Mouse (Mus musculus): ENCODE data around the gene Cacna1h. TPM values are rescaled to one million over a fixed set of nuclear protein-coding genes. Genes with fewer than 3 reads are reported as not detected.

The Cacna1h gene
- total RNA-seq, 2 experiments from 2014 or later = 107 to 127 TPM

- no peak for DNase-seq
Observed at GRCm38 (mm10) chr17:25407352-25407751, 26.2 kb downstream of the Cacna1h start.

- peak; percentile 67 for DNase-seq
Observed at GRCm38 (mm10) chr17:25406011-25406441, 27.6 kb downstream of the Cacna1h start.

GRCm38 (mm10) chr17:25405224-25405895 lies 28.2 kb downstream of the Cacna1h start:
- DNase-seq = no peak

GRCm38 (mm10) chr17:25404190-25404589 lies 29.4 kb downstream of the Cacna1h start:
- DNase-seq = no peak

GRCm38 (mm10) chr17:25402224-25402623 lies 31.4 kb downstream of the Cacna1h start:
- no peak for DNase-seq

GRCm38 (mm10) chr17:25401491-25401890 lies 32.1 kb downstream of the Cacna1h start:
- DNase-seq = no peak

- DNase-seq = no peak
Observed at GRCm38 (mm10) chr17:25400443-25400842, 33.1 kb downstream of the Cacna1h start.

- no peak for DNase-seq
Observed at GRCm38 (mm10) chr17:25398520-25398838, 35.1 kb downstream of the Cacna1h start.

- DNase-seq = peak; percentile 72 to 81
Observed at GRCm38 (mm10) chr17:25397804-25398519, 35.6 kb downstream of the Cacna1h start.

GRCm38 (mm10) chr17:25394526-25394925 lies 39.1 kb downstream of the Cacna1h start:
- no peak for DNase-seq

- no peak for DNase-seq
Observed at GRCm38 (mm10) chr17:25374011-25374410, 59.6 kb downstream of the Cacna1h start.

GRCm38 (mm10) chr17:25372491-25372890 lies 61.1 kb downstream of the Cacna1h start:
- no peak for DNase-seq

GRCm38 (mm10) chr17:25368973-25369372 lies 64.6 kb downstream of the Cacna1h start, which contains the start of gene Tpsg1:
Gene Tpsg1, plus strand, starts transcription at chr17:25369273.
- no peak for DNase-seq

- no peak for DNase-seq
Observed at GRCm38 (mm10) chr17:25366005-25366404, 67.6 kb downstream of the Cacna1h start, which contains the start of gene Tpsb2. Gene Tpsb2, plus strand, starts transcription at chr17:25366305.

GRCm38 (mm10) chr17:25363726-25364125 lies 69.9 kb downstream of the Cacna1h start:
- DNase-seq = peak in 1 of 2 experiments; percentile 53

- DNase-seq = no peak
Observed at GRCm38 (mm10) chr17:25361291-25361690, 72.3 kb downstream of the Cacna1h start.

- DNase-seq = no peak
Observed at GRCm38 (mm10) chr17:25345462-25345861, 88.1 kb downstream of the Cacna1h start, which contains the start of gene Tpsab1. Gene Tpsab1, minus strand, starts transcription at chr17:25345562.

GRCm38 (mm10) chr17:25341490-25341889 lies 92.1 kb downstream of the Cacna1h start:
- DNase-seq = no peak

- no peak for DNase-seq
Observed at GRCm38 (mm10) chr17:25340003-25340402, 93.6 kb downstream of the Cacna1h start.

- no peak for DNase-seq
Observed at GRCm38 (mm10) chr17:25338218-25338617, 95.4 kb downstream of the Cacna1h start.

GRCm38 (mm10) chr17:25333943-25334342 lies 99.6 kb downstream of the Cacna1h start:
- peak; percentile 61 to 63 for DNase-seq

GRCm38 (mm10) chr17:25332321-25332720 lies 101.3 kb downstream of the Cacna1h start:
- no peak for DNase-seq

All from layer of hippocampus, postnatal 36 days (tissue).